Mouse (Mus musculus): Measurements from ENCODE around the gene Zfp704. TPM values are rescaled to one million over a fixed set of nuclear protein-coding genes. Genes with fewer than 3 reads are reported as not detected.

Zfp704 gene
- total and polyA plus RNA-seq, 2 experiments from 2014 or later: 11.3 to 68.8 TPM

GRCm38 (mm10) chr3:9398271-9398670 is 211.6 kb downstream of the Zfp704 start:
- no peaks in the 10 kb centered on the region for H3K36me3 ChIP-seq (ENCODE audit: insufficient read depth, low read length)
- H3K4me3 ChIP-seq (ENCODE audit: low read depth, low read length): no peak overlapping the region
- no peak for TF ChIP-seq CTCF (IDR thresholded peaks at IDR 0.05)
- H3K9me3 ChIP-seq (ENCODE audit: low read length): no peaks in the 10 kb centered on the region
- no peak overlapping the region for H3K4me2 ChIP-seq (ENCODE audit: low read depth, low read length, poor library complexity, severe bottlenecking)
- no peak overlapping the region for H3K27ac ChIP-seq (ENCODE audit: low read depth, low read length)
- no peaks in the 10 kb centered on the region for H3K27me3 ChIP-seq (ENCODE audit: insufficient read depth, low read length)
- 78% methylated on average over 5 of the region's 5 CpGs for WGBS
- H3K9ac ChIP-seq (replicated peaks; ENCODE audit: low read length, poor library complexity, severe bottlenecking): no peak overlapping the region
- H3K4me1 ChIP-seq (ENCODE audit: insufficient read depth, low read length): no peaks in the 10 kb centered on the region; the same call in 1 of the 2 replicates
- ATAC-seq (ENCODE audit: low FRiP score) (no peak), DNase-seq (ENCODE audit: low spot score) (no peak)

Data from midbrain, postnatal 0 days (tissue).